Mouse (Mus musculus): ENCODE data around the gene Ndrg3. TPM values are rescaled to one million over a fixed set of nuclear protein-coding genes. Genes with fewer than 3 reads are reported as not detected.

The Ndrg3 gene
- polyA plus RNA-seq, 1 experiment: 197 TPM

GRCm38 (mm10) chr2:156970253-156970652 is 21.6 kb downstream of the Ndrg3 start:
- Histone ChIP-seq H3K27ac (ENCODE audit: control insufficient read depth, insufficient read depth, low read length) (peak overlapping the region; percentile 21), H3K27me3 (ENCODE audit: control insufficient read depth, insufficient read depth, low read length) (no peaks in the 10 kb centered on the region), H3K4me3 (ENCODE audit: control insufficient read depth, insufficient read depth, low read length) (peak overlapping the region; percentile 5; the same call in 1 of the 2 replicates), H3K36me3 (ENCODE audit: control insufficient read depth, insufficient read depth, low read length) (no peaks in the 10 kb centered on the region), H3K4me1 (replicated peaks; ENCODE audit: control insufficient read depth, insufficient read depth, low read length) (peaks cover 41% of the 10 kb centered on the region)
- TF ChIP-seq POLR2A (IDR thresholded peaks at IDR 0.05; ENCODE audit: control insufficient read depth, extremely low read depth, insufficient read depth, low read length, poor library complexity) (no peak), CTCF (IDR thresholded peaks at IDR 0.05; ENCODE audit: borderline replicate concordance, control insufficient read depth, extremely low read depth, insufficient read depth, low read length, poor library complexity) (no peak)
- WGBS: 6% methylated on average over 7 of the region's 7 CpGs
- peak; percentile 59 for DNase-seq

DNA sequence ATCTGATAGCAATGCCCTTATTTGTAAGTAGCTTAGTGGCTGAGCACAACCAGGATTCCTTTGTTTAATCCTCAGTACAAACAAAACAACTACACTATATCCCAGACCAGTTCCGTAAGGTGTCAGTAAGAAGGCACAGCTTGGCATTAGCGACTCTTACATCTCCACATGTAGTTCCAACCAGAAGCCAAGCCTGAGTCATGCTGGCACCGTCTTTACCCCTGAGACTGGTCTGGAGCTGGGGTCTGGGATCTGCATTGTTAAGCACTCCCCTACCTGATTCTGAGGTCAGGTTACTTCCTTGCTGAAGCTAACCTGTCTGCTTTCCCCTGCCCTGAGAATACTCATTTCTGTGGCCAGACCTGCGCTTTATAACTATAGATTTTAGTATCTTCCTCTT is 23.4 kb downstream of the Ndrg3 start:
- Histone ChIP-seq H3K4me3 (ENCODE audit: control insufficient read depth, insufficient read depth, low read length) (no peak overlapping the region), H3K36me3 (ENCODE audit: control insufficient read depth, insufficient read depth, low read length) (no peaks in the 10 kb centered on the region), H3K27ac (ENCODE audit: control insufficient read depth, insufficient read depth, low read length) (peak overlapping the region; percentile 67; the same call in 1 of the 2 replicates), H3K27me3 (ENCODE audit: control insufficient read depth, insufficient read depth, low read length) (no peaks in the 10 kb centered on the region), H3K4me1 (replicated peaks; ENCODE audit: control insufficient read depth, insufficient read depth, low read length) (peaks cover 34% of the 10 kb centered on the region)
- 93% methylated on average over 4 of the region's 4 CpGs for WGBS
- no peak for DNase-seq
- no peak for TF ChIP-seq CTCF (IDR thresholded peaks at IDR 0.05; ENCODE audit: borderline replicate concordance, control insufficient read depth, extremely low read depth, insufficient read depth, low read length, poor library complexity)
- no peak for TF ChIP-seq POLR2A (IDR thresholded peaks at IDR 0.05; ENCODE audit: control insufficient read depth, extremely low read depth, insufficient read depth, low read length, poor library complexity)

DNA sequence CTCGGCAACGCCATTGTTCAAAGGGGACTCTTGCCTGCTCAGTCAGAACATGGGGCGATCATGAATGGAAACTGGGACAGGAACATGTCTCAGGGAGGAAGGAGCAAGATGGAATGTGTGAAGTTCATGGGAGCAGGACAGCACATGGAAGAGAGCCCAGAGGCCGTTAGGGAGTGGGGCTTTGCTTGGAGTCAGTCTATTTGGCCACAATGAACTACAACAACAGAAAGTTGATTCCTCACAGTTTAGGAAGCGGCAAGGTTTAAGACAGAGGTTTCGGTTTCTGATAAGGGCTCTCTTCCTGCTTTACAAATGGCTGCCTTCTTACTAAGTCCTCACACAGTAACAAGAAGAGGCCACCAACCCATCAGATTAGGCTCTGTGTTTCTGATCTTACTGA is 24.5 kb downstream of the Ndrg3 start:
- WGBS: 90% methylated on average over 6 of the region's 6 CpGs
- Histone ChIP-seq H3K4me3 (ENCODE audit: control insufficient read depth, insufficient read depth, low read length) (no peak overlapping the region), H3K4me1 (replicated peaks; ENCODE audit: control insufficient read depth, insufficient read depth, low read length) (peaks cover 31% of the 10 kb centered on the region), H3K27ac (ENCODE audit: control insufficient read depth, insufficient read depth, low read length) (peak overlapping the region; percentile 24; the same call in 1 of the 2 replicates), H3K27me3 (ENCODE audit: control insufficient read depth, insufficient read depth, low read length) (no peaks in the 10 kb centered on the region), H3K36me3 (ENCODE audit: control insufficient read depth, insufficient read depth, low read length) (no peaks in the 10 kb centered on the region)
- TF ChIP-seq POLR2A (IDR thresholded peaks at IDR 0.05; ENCODE audit: control insufficient read depth, extremely low read depth, insufficient read depth, low read length, poor library complexity) (no peak), CTCF (IDR thresholded peaks at IDR 0.05; ENCODE audit: borderline replicate concordance, control insufficient read depth, extremely low read depth, insufficient read depth, low read length, poor library complexity) (no peak)
- DNase-seq: no peak

GRCm38 (mm10) chr2:156963891-156964290 is 28.0 kb downstream of the Ndrg3 start:
- H3K27me3 ChIP-seq (ENCODE audit: control insufficient read depth, insufficient read depth, low read length): no peaks in the 10 kb centered on the region
- no peak for TF ChIP-seq CTCF (IDR thresholded peaks at IDR 0.05; ENCODE audit: borderline replicate concordance, control insufficient read depth, extremely low read depth, insufficient read depth, low read length, poor library complexity)
- TF ChIP-seq POLR2A (IDR thresholded peaks at IDR 0.05; ENCODE audit: control insufficient read depth, extremely low read depth, insufficient read depth, low read length, poor library complexity): no peak

DNA sequence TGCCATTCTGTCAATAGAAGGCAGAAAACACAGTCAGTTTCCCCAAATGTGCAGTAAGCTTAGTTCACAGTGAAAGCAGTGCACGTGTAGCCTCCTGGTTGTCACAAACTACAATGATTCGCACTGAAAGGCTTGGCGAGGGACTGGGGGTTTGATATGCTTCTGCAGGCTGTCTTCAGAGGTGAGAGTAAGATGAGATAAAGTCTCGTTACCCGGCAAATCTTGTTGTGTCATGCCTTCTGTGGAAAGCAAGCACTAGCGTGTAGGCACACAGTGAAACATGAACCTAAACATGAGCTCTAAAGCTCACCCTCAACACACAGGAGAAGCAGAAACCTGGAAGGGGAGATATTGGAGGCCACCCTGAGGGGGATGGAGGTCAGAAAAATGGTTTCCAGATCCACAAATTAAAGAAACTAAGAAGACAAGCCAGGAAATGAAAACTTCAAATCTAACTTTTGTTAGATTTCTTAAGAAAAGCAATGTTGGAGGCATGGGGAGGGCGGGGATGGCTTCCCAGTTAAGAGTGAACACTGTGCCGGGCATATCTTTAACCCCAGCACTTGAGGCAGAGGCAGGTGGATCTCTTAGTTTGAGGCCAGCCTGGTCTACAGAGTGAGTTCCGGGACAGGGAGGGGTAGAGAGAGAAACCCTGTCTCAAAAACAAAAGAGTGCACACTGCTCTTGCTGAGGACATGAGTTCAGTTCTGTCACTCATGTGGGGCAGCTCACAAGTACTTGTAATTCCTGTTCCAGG is 33.2 kb downstream of the Ndrg3 start:
- Histone ChIP-seq H3K4me3 (ENCODE audit: control insufficient read depth, insufficient read depth, low read length) (no peak overlapping the region), H3K27ac (ENCODE audit: control insufficient read depth, insufficient read depth, low read length) (no peak overlapping the region), H3K36me3 (ENCODE audit: control insufficient read depth, insufficient read depth, low read length) (peaks cover 12% of the 10 kb centered on the region; the same call in 1 of the 2 replicates), H3K27me3 (ENCODE audit: control insufficient read depth, insufficient read depth, low read length) (no peaks in the 10 kb centered on the region), H3K4me1 (replicated peaks; ENCODE audit: control insufficient read depth, insufficient read depth, low read length) (peaks cover 5% of the 10 kb centered on the region)
- DNase-seq: no peak
- no peak for TF ChIP-seq POLR2A (IDR thresholded peaks at IDR 0.05; ENCODE audit: control insufficient read depth, extremely low read depth, insufficient read depth, low read length, poor library complexity)
- TF ChIP-seq CTCF (IDR thresholded peaks at IDR 0.05; ENCODE audit: borderline replicate concordance, control insufficient read depth, extremely low read depth, insufficient read depth, low read length, poor library complexity): no peak
- 94% methylated on average over 9 of the region's 9 CpGs for WGBS

More at GRCm38 (mm10) chr2:156963891-156964290, 28.0 kb downstream of the Ndrg3 start:
- Histone ChIP-seq H3K36me3 (ENCODE audit: control insufficient read depth, insufficient read depth, low read length) (no peaks in the 10 kb centered on the region), H3K4me3 (ENCODE audit: control insufficient read depth, insufficient read depth, low read length) (no peak overlapping the region), H3K4me1 (replicated peaks; ENCODE audit: control insufficient read depth, insufficient read depth, low read length) (peaks cover 19% of the 10 kb centered on the region), H3K27ac (ENCODE audit: control insufficient read depth, insufficient read depth, low read length) (no peak overlapping the region)
- DNase-seq: no peak
- WGBS: 96% methylated on average over 7 of the region's 7 CpGs

DNA sequence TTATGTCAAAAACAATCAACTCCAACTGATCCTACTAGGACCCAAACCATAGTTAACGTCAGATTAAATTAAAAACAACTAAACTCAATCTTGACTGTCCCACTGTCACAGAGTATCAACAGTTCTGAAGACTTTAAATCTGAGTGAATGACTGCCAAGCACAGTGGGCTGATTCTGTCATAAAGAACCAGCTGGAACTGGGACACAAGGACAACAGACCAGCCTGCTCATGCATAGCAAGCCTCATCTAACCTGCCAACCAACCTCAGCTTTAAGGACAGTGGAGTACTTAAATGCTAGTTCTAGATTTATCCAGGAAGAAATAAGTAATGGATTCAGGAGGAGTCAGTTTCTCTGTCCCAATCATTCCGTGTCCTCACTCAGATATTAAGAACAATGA is 34.8 kb downstream of the Ndrg3 start:
- Histone ChIP-seq H3K27me3 (ENCODE audit: control insufficient read depth, insufficient read depth, low read length) (no peaks in the 10 kb centered on the region), H3K36me3 (ENCODE audit: control insufficient read depth, insufficient read depth, low read length) (peaks cover 12% of the 10 kb centered on the region; the same call in 1 of the 2 replicates), H3K27ac (ENCODE audit: control insufficient read depth, insufficient read depth, low read length) (no peak overlapping the region), H3K4me1 (replicated peaks; ENCODE audit: control insufficient read depth, insufficient read depth, low read length) (peaks cover 1% of the 10 kb centered on the region; the same call in 1 of the 2 replicates), H3K4me3 (ENCODE audit: control insufficient read depth, insufficient read depth, low read length) (no peak overlapping the region)
- DNase-seq: no peak
- WGBS: 96% methylated on average over 2 of the region's 2 CpGs
- TF ChIP-seq CTCF (IDR thresholded peaks at IDR 0.05; ENCODE audit: borderline replicate concordance, control insufficient read depth, extremely low read depth, insufficient read depth, low read length, poor library complexity) (no peak), POLR2A (IDR thresholded peaks at IDR 0.05; ENCODE audit: control insufficient read depth, extremely low read depth, insufficient read depth, low read length, poor library complexity) (no peak)

Data from thymus, adult 2 months (tissue).